Mouse (Mus musculus): ENCODE results near the gene Got1.
A peak's percentile ranks its signal among the peaks of the same experiment; 100 is the strongest.

Got1 gene

GRCm38 (mm10) chr19:43479431-43479830, 45.0 kb downstream of the Got1 start:
- no peak for DNase-seq (ENCODE audit: low spot score)

- no peak for DNase-seq (ENCODE audit: low spot score)
These were observed 45.5 kb downstream of the Got1 start for GRCm38 (mm10) chr19:43478891-43479290.

- no peak for DNase-seq (ENCODE audit: low spot score)
These were observed 47.0 kb downstream of the Got1 start for GRCm38 (mm10) chr19:43477436-43477835.

GRCm38 (mm10) chr19:43476063-43476462, 48.3 kb downstream of the Got1 start:
- DNase-seq (ENCODE audit: low spot score): no peak

- DNase-seq (ENCODE audit: low spot score): no peak
These were observed 48.8 kb downstream of the Got1 start for GRCm38 (mm10) chr19:43475642-43476041.

- no peak for DNase-seq (ENCODE audit: low spot score)
These were observed 51.6 kb downstream of the Got1 start for GRCm38 (mm10) chr19:43472781-43473180.

- DNase-seq (ENCODE audit: low spot score): no peak
These were observed 52.1 kb downstream of the Got1 start for GRCm38 (mm10) chr19:43472331-43472730.

GRCm38 (mm10) chr19:43469333-43469732, 55.1 kb downstream of the Got1 start:
- DNase-seq (ENCODE audit: low spot score): no peak

GRCm38 (mm10) chr19:43467927-43468685, 56.3 kb downstream of the Got1 start:
- no peak for DNase-seq (ENCODE audit: low spot score)

- DNase-seq (ENCODE audit: low spot score): no peak
These were observed 58.7 kb downstream of the Got1 start for GRCm38 (mm10) chr19:43465601-43466255.

GRCm38 (mm10) chr19:43465076-43465475, 59.3 kb downstream of the Got1 start:
- DNase-seq (ENCODE audit: low spot score): no peak

GRCm38 (mm10) chr19:43464294-43464687, 60.1 kb downstream of the Got1 start:
- no peak for DNase-seq (ENCODE audit: low spot score)

- DNase-seq (ENCODE audit: low spot score): no peak
These were observed 60.7 kb downstream of the Got1 start for GRCm38 (mm10) chr19:43463546-43464293.

- no peak for DNase-seq (ENCODE audit: low spot score)
These were observed 62.3 kb downstream of the Got1 start for GRCm38 (mm10) chr19:43462141-43462540.

GRCm38 (mm10) chr19:43460481-43460880, 63.9 kb downstream of the Got1 start:
- DNase-seq (ENCODE audit: low spot score): no peak

GRCm38 (mm10) chr19:43459948-43460347, 64.5 kb downstream of the Got1 start:
- DNase-seq (ENCODE audit: low spot score): no peak

GRCm38 (mm10) chr19:43453025-43453424, 71.4 kb downstream of the Got1 start:
- DNase-seq (ENCODE audit: low spot score): no peak

- DNase-seq (ENCODE audit: low spot score): peak; percentile 55
These were observed 72.2 kb downstream of the Got1 start for GRCm38 (mm10) chr19:43452176-43452575.

- DNase-seq (ENCODE audit: low spot score): no peak
These were observed 72.8 kb downstream of the Got1 start for GRCm38 (mm10) chr19:43451563-43451962.
